Comparison of ENCODE assay signal across 9 mouse cellular contexts in genomic region chr2:31454280-31454679, GRCm38 (mm10). TPM values are rescaled to one million over a fixed set of nuclear protein-coding genes. Genes with fewer than 3 reads are reported as not detected.
DNase-seq lines count a peak whose midpoint lies in the region; ATAC-seq and TF ChIP-seq lines count a peak whose summit lies in the region.
"Had no signal": no experiment of that assay in that cellular context is flagged by ENCODE, and none has a peak within 500 bp of the region (broad histone marks: within the 10 kb centered on the region; RNA-seq: fewer than 3 reads in every experiment).

No protein-coding gene starts in this region.

- in situ Hi-C loops in CH12.LX (cut with MboI; ENCODE audit: low pct_ligation_motif_present, low pct_unique_long_range_greater_than_20kb, low sequenced_read_pairs): loop anchor here (25.0 kb wide), 1 partner anchor 392 kb away; no protein-coding TSS in a partner anchor

- H3K9ac ChIP-seq in hindbrain, embryonic 16.5 days (ENCODE audit: low read depth, low read length): no peak overlapping the region
- no peak overlapping the region for H3K9ac ChIP-seq in hindbrain, embryonic 14.5 days
- peak overlapping the region; percentile 59 for H3K9ac ChIP-seq in CH12.LX (ENCODE audit: insufficient read depth, low read depth)
- H3K9ac ChIP-seq in embryonic facial prominence, embryonic 13.5 days: no peak overlapping the region
- H3K9ac ChIP-seq in stomach, embryonic 14.5 days (replicated peaks; ENCODE audit: low read depth, low read length): no peak overlapping the region
- H3K9ac ChIP-seq: neural tube, embryonic 13.5 days had no signal

- dilution Hi-C loops in CH12.LX (cut with MboI; ENCODE audit: extremely low pct_ligation_motif_present, extremely low pct_unique_long_range_greater_than_20kb, low sequenced_read_pairs): no loop called here

- peaks cover 13% of the 10 kb centered on the region for H3K4me1 ChIP-seq in hindbrain, embryonic 16.5 days (ENCODE audit: control insufficient read depth, insufficient read depth, low read depth, low read length)
- peaks cover 12% of the 10 kb centered on the region for H3K4me1 ChIP-seq in hindbrain, embryonic 14.5 days (replicated peaks; ENCODE audit: control insufficient read depth, insufficient read depth, low read length)
- H3K4me1 ChIP-seq in CH12.LX (ENCODE audit: control insufficient read depth in 1 of 2, insufficient read depth in 2 of 2): peaks cover 27 to 75% of the 10 kb centered on the region in 2 experiments
- H3K4me1 ChIP-seq in embryonic facial prominence, embryonic 13.5 days: peaks cover 43% of the 10 kb centered on the region
- H3K4me1 ChIP-seq in stomach, embryonic 14.5 days (ENCODE audit: control insufficient read depth, insufficient read depth, low read length): peaks cover 16% of the 10 kb centered on the region; the same call in 1 of the 2 replicates

- no peak overlapping the region for H3K4me3 ChIP-seq in hindbrain, embryonic 16.5 days (ENCODE audit: low read length)
- H3K4me3 ChIP-seq in hindbrain, embryonic 14.5 days (replicated peaks; ENCODE audit: low read length): no peak overlapping the region
- peak overlapping the region; percentile 64 to 79 (median 76) for H3K4me3 ChIP-seq in CH12.LX (replicated peaks in 1 of 3; ENCODE audit: low read depth in 2 of 3, low read length in 2 of 3, poor library complexity in 1 of 3)
- H3K4me3 ChIP-seq in embryonic facial prominence, embryonic 13.5 days: no peak overlapping the region
- H3K4me3 ChIP-seq in stomach, embryonic 14.5 days (ENCODE audit: low read depth, low read length): no peak overlapping the region
- H3K4me3 ChIP-seq: neural tube, embryonic 13.5 days had no signal

- H3K79me2 ChIP-seq in CH12.LX (replicated peaks; ENCODE audit: control insufficient read depth, extremely low read depth, insufficient read depth, poor library complexity, severe bottlenecking): peaks cover 5% of the 10 kb centered on the region

- no peak overlapping the region for H3K4me2 ChIP-seq in hindbrain, embryonic 16.5 days (ENCODE audit: low read length)
- no peak overlapping the region for H3K4me2 ChIP-seq in hindbrain, embryonic 14.5 days (replicated peaks)
- peak overlapping the region; percentile 65 for H3K4me2 ChIP-seq in CH12.LX (ENCODE audit: insufficient read depth, low read depth, poor library complexity, severe bottlenecking)
- no peak overlapping the region for H3K4me2 ChIP-seq in embryonic facial prominence, embryonic 13.5 days
- no peak overlapping the region for H3K4me2 ChIP-seq in stomach, embryonic 14.5 days (replicated peaks; ENCODE audit: low read depth, low read length)
- H3K4me2 ChIP-seq: neural tube, embryonic 13.5 days had no signal

- H3K27me3 ChIP-seq in hindbrain, embryonic 16.5 days (replicated peaks; ENCODE audit: control insufficient read depth, insufficient read depth, low read length): peaks cover 3% of the 10 kb centered on the region; the same call in 1 of the 2 replicates
- H3K27me3 ChIP-seq in hindbrain, embryonic 14.5 days (ENCODE audit: control insufficient read depth, insufficient read depth, low read length): peaks cover 24% of the 10 kb centered on the region
- H3K27me3 ChIP-seq in CH12.LX (replicated peaks): no peaks in the 10 kb centered on the region
- H3K27me3 ChIP-seq in embryonic facial prominence, embryonic 13.5 days: peaks cover 16% of the 10 kb centered on the region
- no peaks in the 10 kb centered on the region for H3K27me3 ChIP-seq in stomach, embryonic 14.5 days (ENCODE audit: control insufficient read depth, insufficient read depth, low read length)

- no peak for TF ChIP-seq EP300 in CH12.LX (IDR thresholded peaks at IDR 0.05; ENCODE audit: low read length)

- ATAC-seq in hindbrain, embryonic 16.5 days: peak; percentile 37; the same call in 1 of the 2 replicates
- no peak for ATAC-seq in hindbrain, embryonic 14.5 days (ENCODE audit: low FRiP score)
- ATAC-seq in embryonic facial prominence, embryonic 13.5 days (ENCODE audit: insufficient number of reproducible peaks, insufficient read depth, low FRiP score, low TSS enrichment, low read depth): no peak
- ATAC-seq in stomach, embryonic 14.5 days (ENCODE audit: insufficient number of reproducible peaks, insufficient read depth, low FRiP score, low read depth): peak; percentile 23; the same call in 1 of the 2 replicates

- WGBS in hindbrain, embryonic 16.5 days: 53% methylated on average over 8 of the region's 8 CpGs
- WGBS in hindbrain, embryonic 14.5 days: 58% methylated on average over 8 of the region's 8 CpGs
- WGBS in embryonic facial prominence, embryonic 13.5 days: 43% methylated on average over 8 of the region's 8 CpGs
- 58% methylated on average over 8 of the region's 8 CpGs for WGBS in stomach, embryonic 14.5 days

- no peaks in the 10 kb centered on the region for H3K36me3 ChIP-seq in hindbrain, embryonic 16.5 days (ENCODE audit: control insufficient read depth, insufficient read depth, low read length)
- H3K36me3 ChIP-seq in hindbrain, embryonic 14.5 days (replicated peaks; ENCODE audit: control insufficient read depth, insufficient read depth): no peaks in the 10 kb centered on the region
- peaks cover 12 to 61% of the 10 kb centered on the region in 2 experiments for H3K36me3 ChIP-seq in CH12.LX (replicated peaks in 1 of 2; ENCODE audit: control insufficient read depth in 1 of 2, insufficient read depth in 1 of 2, low read length in 1 of 2)
- no peaks in the 10 kb centered on the region for H3K36me3 ChIP-seq in embryonic facial prominence, embryonic 13.5 days
- no peaks in the 10 kb centered on the region for H3K36me3 ChIP-seq in stomach, embryonic 14.5 days (ENCODE audit: control insufficient read depth, insufficient read depth, low read length)
- H3K36me3 ChIP-seq: neural tube, embryonic 13.5 days had no signal

- DNase-seq in hindbrain, embryonic 14.5 days (ENCODE audit: low spot score): no peak
- peak; percentile 77 for DNase-seq in CH12.LX (ENCODE audit: extremely low read depth)
- DNase-seq in kidney, postnatal 25 days: peak; percentile 71 to 84
- no peak for DNase-seq in cerebellum, postnatal 36 days
- DNase-seq in urinary bladder, postnatal 10 days (ENCODE audit: low spot score): no peak

- no peak for TF ChIP-seq RAD21 in CH12.LX (IDR thresholded peaks at IDR 0.05; ENCODE audit: low read depth, low read length)

- TF ChIP-seq POLR2A in CH12.LX (IDR thresholded peaks at IDR 0.05; ENCODE audit: low read depth, low read length): peak; percentile 36; the same call in 1 of the 2 replicates

- no peak for TF ChIP-seq CTCF in CH12.LX (conservative IDR thresholded peaks at IDR 0.05 in 1 of 2, IDR thresholded peaks at IDR 0.05 in 1 of 2; ENCODE audit: low read depth in 2 of 2, low read length in 2 of 2)

- H3K27ac ChIP-seq in hindbrain, embryonic 16.5 days (ENCODE audit: low read depth, low read length): no peak overlapping the region
- no peak overlapping the region for H3K27ac ChIP-seq in hindbrain, embryonic 14.5 days
- peak overlapping the region; percentile 85 for H3K27ac ChIP-seq in CH12.LX (ENCODE audit: insufficient read depth, low read depth)
- peak overlapping the region; percentile 72 for H3K27ac ChIP-seq in embryonic facial prominence, embryonic 13.5 days
- H3K27ac ChIP-seq in stomach, embryonic 14.5 days (ENCODE audit: low read length): peak overlapping the region; percentile 23; the same call in 1 of the 2 replicates
- H3K27ac ChIP-seq: neural tube, embryonic 13.5 days had no signal

- no peaks in the 10 kb centered on the region for H3K9me3 ChIP-seq in hindbrain, embryonic 16.5 days (ENCODE audit: control insufficient read depth, low read length)
- no peaks in the 10 kb centered on the region for H3K9me3 ChIP-seq in hindbrain, embryonic 14.5 days (ENCODE audit: control insufficient read depth, low read length)
- no peaks in the 10 kb centered on the region for H3K9me3 ChIP-seq in CH12.LX (replicated peaks; ENCODE audit: low read length)
- H3K9me3 ChIP-seq in embryonic facial prominence, embryonic 13.5 days: no peaks in the 10 kb centered on the region
- H3K9me3 ChIP-seq in stomach, embryonic 14.5 days (ENCODE audit: control insufficient read depth, low read depth, low read length): no peaks in the 10 kb centered on the region
- H3K9me3 ChIP-seq: neural tube, embryonic 13.5 days had no signal

TF ChIP-seq in CH12.LX, 34 proteins besides CTCF, POLR2A, EP300 and RAD21 (continues in another document):
- TF ChIP-seq ETS1 (conservative IDR thresholded peaks at IDR 0.05; ENCODE audit: low read depth, low read length) (peak; percentile 56; the same call in 1 of the 2 replicates), NRF1 (IDR thresholded peaks at IDR 0.05; ENCODE audit: low read depth, low read length) (no peak), JUN (IDR thresholded peaks at IDR 0.05; ENCODE audit: insufficient read depth, low read depth, low read length) (no peak), MAFK (IDR thresholded peaks at IDR 0.05; ENCODE audit: insufficient replicate concordance, low read length) (no peak), E2F4 (IDR thresholded peaks at IDR 0.05; ENCODE audit: insufficient replicate concordance, low read depth, low read length) (no peak), USF2 (conservative IDR thresholded peaks at IDR 0.05; ENCODE audit: low read depth, low read length) (no peak), TCF12 (IDR thresholded peaks at IDR 0.05; ENCODE audit: low read depth, low read length) (0 out of 2 replicates have a peak, but pooled peaks have one; percentile 57), CHD2 (IDR thresholded peaks at IDR 0.05; ENCODE audit: low read length) (no peak), CHD1 (IDR thresholded peaks at IDR 0.05; ENCODE audit: low read depth, low read length) (peak; percentile 90), MXI1 (IDR thresholded peaks at IDR 0.05; ENCODE audit: low read depth, low read length) (peak; percentile 89), MEF2A (IDR thresholded peaks at IDR 0.05; ENCODE audit: borderline replicate concordance, low read depth, low read length) (no peak), IRF4 (IDR thresholded peaks at IDR 0.05; ENCODE audit: low read depth, low read length) (peak; percentile 70; the same call in 1 of the 2 replicates), USF1 (IDR thresholded peaks at IDR 0.05; ENCODE audit: low read depth, low read length) (peak; percentile 34), JUND (conservative IDR thresholded peaks at IDR 0.05; ENCODE audit: low read depth, low read length) (no peak), SIN3A (IDR thresholded peaks at IDR 0.05; ENCODE audit: low read length) (peak; percentile 71; the same call in 1 of the 2 replicates), PAX5 (IDR thresholded peaks at IDR 0.05; ENCODE audit: low read length) (no peak)

RNA-seq across cellular contexts. Expression of gene Ass1, which starts 15.7 kb away (rescaled TPM):
- polyA plus RNA-seq in hindbrain, embryonic 16.5 days (2015; fragmentation: Nextera tagmentation; extraction: Ambion mirVana): 13.0 and 16.1 TPM in 2 replicates
- polyA plus RNA-seq in hindbrain, embryonic 14.5 days (2014; fragmentation: Nextera tagmentation; extraction: Ambion mirVana): 6.1 and 8.0 TPM in 2 replicates
- total RNA-seq in CH12.LX (2012; rRNA removed): 45.1 and 64.4 TPM in 2 replicates
- 87.8 and 97.4 TPM in 2 replicates for total RNA-seq in CH12.LX (2014; rRNA removed)
- 204 and 211 TPM in 2 replicates for polyA plus RNA-seq in CH12.LX (2012; ENCODE audit: insufficient read length, low read depth)
- polyA plus RNA-seq in embryonic facial prominence, embryonic 13.5 days (2015; fragmentation: Nextera tagmentation; extraction: Ambion mirVana): 14.1 and 15.3 TPM in 2 replicates
- polyA plus RNA-seq in stomach, embryonic 14.5 days (2014; fragmentation: Nextera tagmentation; extraction: Ambion mirVana): 34.3 and 54.4 TPM in 2 replicates

Comparison
In these comparisons a context has a peak if more than half of its experiments do, and no peak if none do; other contexts are left out.
1. ATAC-seq: peak in hindbrain, embryonic 16.5 days (single experiment) and stomach, embryonic 14.5 days (single experiment); none in hindbrain, embryonic 14.5 days (single experiment) and embryonic facial prominence, embryonic 13.5 days (single experiment).
2. H3K27ac ChIP-seq: peak in CH12.LX (single experiment), embryonic facial prominence, embryonic 13.5 days (single experiment) and stomach, embryonic 14.5 days (single experiment); none in hindbrain, embryonic 16.5 days (single experiment) and hindbrain, embryonic 14.5 days (single experiment).
3. H3K4me3 ChIP-seq: peak in CH12.LX (3 of 3); none in hindbrain, embryonic 16.5 days (single experiment), hindbrain, embryonic 14.5 days (single experiment), embryonic facial prominence, embryonic 13.5 days (single experiment) and stomach, embryonic 14.5 days (single experiment).
4. DNase-seq: peak in CH12.LX (single experiment) and kidney, postnatal 25 days (2 of 2); none in hindbrain, embryonic 14.5 days (single experiment), cerebellum, postnatal 36 days (0 of 2) and urinary bladder, postnatal 10 days (single experiment).